Mouse (Mus musculus): Measurements from ENCODE around the gene Wnt6.

DNA sequence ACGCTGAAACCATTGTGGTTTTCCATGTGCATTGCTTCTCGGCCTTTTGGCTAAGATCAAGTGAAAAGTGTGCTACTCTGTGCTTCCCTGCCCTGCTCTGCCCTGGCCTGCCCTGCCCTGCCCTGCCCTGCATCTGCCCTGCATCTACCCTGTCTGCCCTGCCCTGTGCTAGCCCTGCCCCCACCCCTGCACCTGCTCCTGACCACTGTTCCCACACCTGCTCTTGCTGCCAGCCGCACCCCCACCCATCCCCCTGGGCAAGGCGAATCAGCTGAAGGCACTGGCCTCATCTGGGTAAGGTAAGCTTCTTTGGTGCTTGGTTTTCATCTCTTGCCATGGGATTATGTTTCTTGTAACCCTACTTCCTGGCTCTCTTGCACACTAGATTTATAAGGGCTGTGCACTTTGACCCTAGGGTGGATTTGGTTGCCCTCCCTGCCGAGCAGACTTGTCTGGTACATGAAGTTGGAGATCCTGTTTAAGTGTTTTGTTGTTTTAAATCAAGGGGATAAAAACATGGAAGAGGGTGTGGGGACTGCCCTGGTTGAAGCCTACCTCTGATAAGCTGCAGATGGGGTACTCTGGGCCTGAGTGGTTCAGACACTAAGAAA is 17.4 kb upstream of the Wnt6 start:
- TF ChIP-seq CTCF (conservative IDR thresholded peaks at IDR 0.05; ENCODE audit: insufficient read depth, insufficient read length, low read depth, low read length) (no peak), POLR2A (IDR thresholded peaks at IDR 0.05; ENCODE audit: low read depth, low read length) (no peak)

All from kidney, adult 2 months (tissue).